Comparison of ENCODE assay signal across 17 mouse cellular contexts in genomic region chr12:57496347-57497119, GRCm38 (mm10). TPM values are rescaled to one million over a fixed set of nuclear protein-coding genes. Genes with fewer than 3 reads are reported as not detected.
DNase-seq lines count a peak whose midpoint lies in the region; ATAC-seq lines count a peak whose summit lies in the region.
"Had no signal": no experiment of that assay in that cellular context is flagged by ENCODE, and none has a peak within 500 bp of the region (broad histone marks: within the 10 kb centered on the region; RNA-seq: fewer than 3 reads in every experiment).

No protein-coding gene starts in this region.

- no peak for ATAC-seq in limb, embryonic 12.5 days (ENCODE audit: insufficient number of reproducible peaks, insufficient read depth, low FRiP score, low TSS enrichment, low read depth)

- no peaks in the 10 kb centered on the region for H3K27me3 ChIP-seq in limb, embryonic 12.5 days
- no peaks in the 10 kb centered on the region for H3K27me3 ChIP-seq in heart, embryonic 10.5 days (ENCODE audit: insufficient read depth, poor library complexity, severe bottlenecking)

- H3K36me3 ChIP-seq in limb, embryonic 12.5 days: no peaks in the 10 kb centered on the region
- H3K36me3 ChIP-seq in heart, embryonic 10.5 days: no peaks in the 10 kb centered on the region

- no peaks in the 10 kb centered on the region for H3K9me3 ChIP-seq in limb, embryonic 12.5 days
- no peaks in the 10 kb centered on the region for H3K9me3 ChIP-seq in heart, embryonic 10.5 days

- WGBS in limb, embryonic 12.5 days: 42% methylated on average over 6 of the region's 6 CpGs
- WGBS in heart, embryonic 10.5 days: 54% methylated on average over 6 of the region's 6 CpGs

- H3K4me1 ChIP-seq in limb, embryonic 12.5 days (replicated peaks): no peaks in the 10 kb centered on the region
- no peaks in the 10 kb centered on the region for H3K4me1 ChIP-seq in heart, embryonic 10.5 days

- H3K9ac ChIP-seq in limb, embryonic 12.5 days (replicated peaks): no peak overlapping the region

- 0 out of 2 replicates have a peak overlapping the region, but pooled peaks have one; percentile 59 for H3K27ac ChIP-seq in limb, embryonic 12.5 days
- H3K27ac ChIP-seq in heart, embryonic 10.5 days: no peak overlapping the region

- no peak overlapping the region for H3K4me2 ChIP-seq in limb, embryonic 12.5 days

- no peak overlapping the region for H3K4me3 ChIP-seq in limb, embryonic 12.5 days (replicated peaks)
- no peak overlapping the region for H3K4me3 ChIP-seq in heart, embryonic 10.5 days
- H3K4me3 ChIP-seq: erythroblast, embryonic 14.5 days had no signal

- DNase-seq in kidney, adult 9 months: peak; percentile 2
- no peak for DNase-seq in kidney, postnatal 25 days
- peak; percentile 52 for DNase-seq in embryo, embryonic 10 days (ENCODE audit: low spot score)
- peak; percentile 71 for DNase-seq in lung, postnatal 36 days
- DNase-seq in heart, embryonic 10.5 days (ENCODE audit: low spot score): no peak
- DNase-seq in heart, adult 8-10 months (ENCODE audit: low spot score): no peak
- no peak for DNase-seq in testis, postnatal 10 days (ENCODE audit: low spot score)
- DNase-seq: adrenal gland, postnatal 10 days; heart, adult 18-20 months; heart, postnatal 36 days; retina, postnatal 1 day; spleen, adult 18-20 months; thymus, adult 18-20 months had no signal

RNA-seq across cellular contexts. Expression of gene Foxa1, which starts 50.2 kb away (rescaled TPM):
- polyA plus RNA-seq in limb, embryonic 12.5 days (2016; fragmentation: Nextera tagmentation; extraction: Ambion mirVana): not detected in 2 replicates
- 0.09 and 0.77 TPM in 2 replicates for polyA plus RNA-seq in heart, embryonic 10.5 days (2016; fragmentation: Nextera tagmentation; extraction: Ambion mirVana)
- under 1 TPM in 1 of 4 experiments, not detected in 3; 0.14 TPM for total RNA-seq in heart, adult 8-10 months (2022)
- total RNA-seq: heart, postnatal 36 days; layer of hippocampus, postnatal 10 days had no signal
- polyA plus RNA-seq: cortical plate, adult 2 months; erythroblast, embryonic 14.5 days had no signal

Comparison
In these comparisons a context has a peak if more than half of its experiments do, and no peak if none do; other contexts are left out.
1. DNase-seq: peak in kidney, adult 9 months (single experiment), embryo, embryonic 10 days (single experiment) and lung, postnatal 36 days (single experiment); none in kidney, postnatal 25 days (0 of 2), heart, embryonic 10.5 days (single experiment), heart, adult 8-10 months (single experiment) and testis, postnatal 10 days (single experiment).